Mouse (Mus musculus): ENCODE results near the gene Fam120a. TPM values are rescaled to one million over a fixed set of nuclear protein-coding genes. Genes with fewer than 3 reads are reported as not detected.
A peak's percentile ranks its signal among the peaks of the same experiment; 100 is the strongest.

The Fam120a gene
- polyA plus RNA-seq, 1 experiment: 73.5 TPM

DNA sequence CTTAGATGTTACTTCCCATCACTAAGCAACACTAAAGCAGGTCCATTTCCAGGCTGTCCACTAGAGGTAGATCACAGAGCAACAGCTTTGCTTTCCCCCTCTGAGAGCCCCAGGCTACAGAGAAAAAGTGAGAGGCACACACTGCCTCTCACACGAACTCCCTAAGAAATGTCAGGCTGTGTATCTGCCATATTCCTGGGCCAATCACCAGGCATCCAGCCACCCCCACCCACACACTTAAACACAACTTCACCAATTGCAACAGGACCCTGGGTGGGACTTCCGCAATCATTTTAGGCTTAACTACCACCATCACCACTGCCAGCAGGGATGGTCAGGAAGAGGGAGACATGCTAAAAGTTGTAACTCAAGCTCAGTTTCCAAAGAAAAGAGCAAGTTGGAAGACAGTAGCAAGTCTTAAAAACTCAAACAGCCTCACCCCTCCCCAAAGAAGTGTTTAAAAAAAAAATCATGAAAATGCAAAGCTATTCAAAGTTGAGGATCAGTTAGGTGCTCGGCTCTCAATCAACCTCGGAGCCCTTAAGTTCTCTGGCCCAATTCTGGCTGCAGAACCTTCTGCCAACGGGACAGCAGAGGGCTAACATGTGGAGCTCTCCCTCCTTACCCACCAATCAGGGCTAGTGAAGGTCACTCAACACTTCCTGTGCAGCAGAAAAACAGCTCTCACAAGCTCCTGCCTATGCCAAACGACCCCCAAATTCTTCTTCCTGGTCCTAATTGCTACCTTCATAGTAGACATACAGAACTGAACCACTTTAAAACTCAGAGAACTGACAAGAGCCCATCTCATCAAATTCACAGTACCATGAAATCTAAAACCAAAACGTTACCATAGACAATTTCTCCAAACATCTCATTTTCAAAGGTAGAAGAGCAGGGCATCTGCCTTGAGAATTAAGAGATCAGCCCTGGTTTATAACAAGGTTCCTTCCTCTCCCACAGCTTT, 2.0 kb downstream of the Fam120a start:
- Histone ChIP-seq H3K4me3 (ENCODE audit: insufficient read depth, poor library complexity, severe bottlenecking) (peak overlapping the region; percentile 87), H3K27me3 (ENCODE audit: control insufficient read depth, insufficient read depth, insufficient read length) (no peaks in the 10 kb centered on the region), H3K36me3 (ENCODE audit: control insufficient read depth, insufficient read depth) (peaks cover 5% of the 10 kb centered on the region), H3K79me3 (ENCODE audit: low read depth) (peaks cover 67% of the 10 kb centered on the region), H3K79me2 (ENCODE audit: control insufficient read depth, insufficient read depth) (peaks cover 79% of the 10 kb centered on the region), H3ac (ENCODE audit: control insufficient read depth, insufficient read length, low read depth) (peak overlapping the region; percentile 35)
- TF ChIP-seq FOSL1 (IDR thresholded peaks at IDR 0.05; ENCODE audit: insufficient read depth, low read length, poor library complexity, severe bottlenecking): no peak
- no peak for TF ChIP-seq MYOG (IDR thresholded peaks at IDR 0.05; ENCODE audit: control insufficient read depth, extremely low read depth, insufficient read length)
- TF ChIP-seq USF1 (IDR thresholded peaks at IDR 0.05; ENCODE audit: low read depth): no peak
- no peak for TF ChIP-seq MAX (IDR thresholded peaks at IDR 0.05)
- no peak for TF ChIP-seq CEBPB (IDR thresholded peaks at IDR 0.05; ENCODE audit: low read depth)
- TF ChIP-seq MYOD1 (IDR thresholded peaks at IDR 0.05; ENCODE audit: control insufficient read depth, insufficient read length, low read depth): no peak
- no peak for TF ChIP-seq CTCF (IDR thresholded peaks at IDR 0.05; ENCODE audit: control insufficient read depth, insufficient read depth, insufficient read length)

DNA sequence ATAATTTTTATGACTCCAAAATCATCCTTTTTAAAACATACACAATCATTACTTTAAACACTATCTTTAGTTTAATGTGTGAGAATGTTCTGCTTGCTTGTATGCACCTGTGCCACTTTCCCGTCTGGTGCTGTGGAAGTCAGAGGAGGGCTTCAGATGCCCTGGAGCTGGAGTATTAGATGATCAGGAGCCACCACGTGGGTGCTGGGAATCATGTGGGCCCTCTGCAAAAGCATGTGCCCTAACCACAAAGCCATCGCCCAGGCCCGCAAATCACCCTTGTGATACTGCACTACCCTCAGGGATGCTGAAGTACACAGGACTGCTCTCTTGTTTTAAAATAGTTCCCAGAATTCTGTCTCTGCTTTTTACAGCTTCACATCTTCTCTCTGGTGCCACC, 3.0 kb downstream of the Fam120a start:
- peak overlapping the region; percentile 12 for H3K4me3 ChIP-seq (ENCODE audit: insufficient read depth, poor library complexity, severe bottlenecking)

DNA sequence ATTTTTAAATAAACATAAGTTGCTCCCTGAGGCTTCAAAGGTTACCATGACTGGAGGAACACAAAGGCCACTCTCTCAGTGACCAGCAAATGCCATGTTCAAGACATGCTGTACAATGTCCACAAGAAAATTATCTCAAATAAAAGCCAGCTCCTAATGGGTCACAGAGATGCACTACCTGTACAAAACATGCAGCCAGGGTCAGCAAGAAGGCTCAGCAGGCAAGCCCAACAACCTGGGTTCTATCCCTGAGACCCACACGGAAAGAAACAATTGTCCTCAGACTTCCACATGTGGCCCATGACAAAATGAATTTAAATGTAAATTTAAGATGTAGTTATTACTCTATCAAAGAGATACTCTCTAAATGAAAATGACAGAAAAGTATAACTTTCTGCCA, 4.7 kb downstream of the Fam120a start:
- no peak overlapping the region for H3K4me3 ChIP-seq (ENCODE audit: insufficient read depth, poor library complexity, severe bottlenecking)
- H3K27me3 ChIP-seq (ENCODE audit: control insufficient read depth, insufficient read depth, insufficient read length): no peaks in the 10 kb centered on the region
- peaks cover 7% of the 10 kb centered on the region for H3K36me3 ChIP-seq (ENCODE audit: control insufficient read depth, insufficient read depth)
- no peak overlapping the region for H3ac ChIP-seq (ENCODE audit: control insufficient read depth, insufficient read length, low read depth)
- no peak for TF ChIP-seq USF1 (IDR thresholded peaks at IDR 0.05; ENCODE audit: low read depth)
- TF ChIP-seq CTCF (IDR thresholded peaks at IDR 0.05; ENCODE audit: control insufficient read depth, insufficient read depth, insufficient read length): no peak
- no peak for TF ChIP-seq MAX (IDR thresholded peaks at IDR 0.05)
- no peak for TF ChIP-seq FOSL1 (IDR thresholded peaks at IDR 0.05; ENCODE audit: insufficient read depth, low read length, poor library complexity, severe bottlenecking)
- no peak for TF ChIP-seq MYOD1 (IDR thresholded peaks at IDR 0.05; ENCODE audit: control insufficient read depth, insufficient read length, low read depth)
- no peak for TF ChIP-seq MYOG (IDR thresholded peaks at IDR 0.05; ENCODE audit: control insufficient read depth, extremely low read depth, insufficient read length)
- no peak for TF ChIP-seq CEBPB (IDR thresholded peaks at IDR 0.05; ENCODE audit: low read depth)
- H3K79me3 ChIP-seq (ENCODE audit: low read depth): peaks cover 92% of the 10 kb centered on the region
- H3K79me2 ChIP-seq (ENCODE audit: control insufficient read depth, insufficient read depth): peaks cover 96% of the 10 kb centered on the region

More for the DNA sequence above, 3.0 kb downstream of the Fam120a start:
- Histone ChIP-seq H3K36me3 (ENCODE audit: control insufficient read depth, insufficient read depth) (peaks cover 1% of the 10 kb centered on the region), H3ac (ENCODE audit: control insufficient read depth, insufficient read length, low read depth) (no peak overlapping the region), H3K27me3 (ENCODE audit: control insufficient read depth, insufficient read depth, insufficient read length) (no peaks in the 10 kb centered on the region), H3K79me2 (ENCODE audit: control insufficient read depth, insufficient read depth) (peaks cover 89% of the 10 kb centered on the region), H3K79me3 (ENCODE audit: low read depth) (peaks cover 76% of the 10 kb centered on the region)
- TF ChIP-seq MAX (IDR thresholded peaks at IDR 0.05) (no peak), USF1 (IDR thresholded peaks at IDR 0.05; ENCODE audit: low read depth) (peak; percentile 14), MYOG (IDR thresholded peaks at IDR 0.05; ENCODE audit: control insufficient read depth, extremely low read depth, insufficient read length) (no peak)

DNA sequence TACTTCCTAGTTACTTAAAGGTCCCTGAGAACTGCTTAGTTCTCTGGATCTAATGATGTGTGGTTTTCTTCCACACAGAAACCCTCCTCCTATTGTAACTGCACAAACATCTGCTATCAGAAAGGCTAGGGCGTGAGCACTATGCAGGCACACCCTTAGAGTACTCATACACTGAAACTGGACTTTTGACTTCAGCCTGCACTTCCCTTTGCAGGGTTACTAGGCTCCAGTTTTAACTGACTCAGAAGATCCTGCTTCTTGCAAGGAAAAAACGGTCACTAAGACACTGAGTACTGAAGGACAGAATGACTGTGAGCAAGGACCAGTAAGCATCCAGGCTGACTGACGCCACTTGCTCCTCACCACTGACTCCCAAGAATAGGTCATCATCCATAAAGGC, 5.3 kb downstream of the Fam120a start:
- Histone ChIP-seq H3K4me3 (ENCODE audit: insufficient read depth, poor library complexity, severe bottlenecking) (no peak overlapping the region), H3K79me3 (ENCODE audit: low read depth) (peaks cover 98% of the 10 kb centered on the region), H3K27me3 (ENCODE audit: control insufficient read depth, insufficient read depth, insufficient read length) (no peaks in the 10 kb centered on the region), H3ac (ENCODE audit: control insufficient read depth, insufficient read length, low read depth) (no peak overlapping the region), H3K36me3 (ENCODE audit: control insufficient read depth, insufficient read depth) (peaks cover 7% of the 10 kb centered on the region), H3K79me2 (ENCODE audit: control insufficient read depth, insufficient read depth) (peaks cover 100% of the 10 kb centered on the region)
- no peak for TF ChIP-seq CEBPB (IDR thresholded peaks at IDR 0.05; ENCODE audit: low read depth)

DNA sequence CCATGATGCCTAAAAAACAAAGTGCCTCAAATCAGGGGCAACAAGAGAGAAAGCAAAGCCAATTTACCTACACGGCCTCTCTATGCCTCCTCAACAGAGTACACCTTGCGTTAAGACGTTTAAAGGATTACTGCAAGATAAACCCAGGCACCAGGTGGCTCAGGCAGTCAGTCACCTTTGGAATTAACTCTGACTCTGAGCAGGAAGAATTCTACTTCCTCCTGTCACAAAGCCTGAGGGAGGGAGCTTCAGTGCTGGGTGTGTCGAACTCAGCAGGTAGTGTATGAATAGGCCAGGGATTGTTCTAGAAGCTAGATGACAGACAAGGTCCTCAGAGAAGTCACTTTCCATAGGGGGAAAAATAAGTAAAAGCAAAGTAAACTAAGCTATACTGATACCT, 9.2 kb downstream of the Fam120a start:
- no peak for TF ChIP-seq MAX (IDR thresholded peaks at IDR 0.05)
- no peak for TF ChIP-seq MYOD1 (IDR thresholded peaks at IDR 0.05; ENCODE audit: control insufficient read depth, insufficient read length, low read depth)
- TF ChIP-seq CTCF (IDR thresholded peaks at IDR 0.05; ENCODE audit: control insufficient read depth, insufficient read depth, insufficient read length): no peak
- TF ChIP-seq FOSL1 (IDR thresholded peaks at IDR 0.05; ENCODE audit: insufficient read depth, low read length, poor library complexity, severe bottlenecking): no peak
- TF ChIP-seq CEBPB (IDR thresholded peaks at IDR 0.05; ENCODE audit: low read depth): no peak
- TF ChIP-seq MYOG (IDR thresholded peaks at IDR 0.05; ENCODE audit: control insufficient read depth, extremely low read depth, insufficient read length): no peak
- no peak for TF ChIP-seq USF1 (IDR thresholded peaks at IDR 0.05; ENCODE audit: low read depth)

DNA sequence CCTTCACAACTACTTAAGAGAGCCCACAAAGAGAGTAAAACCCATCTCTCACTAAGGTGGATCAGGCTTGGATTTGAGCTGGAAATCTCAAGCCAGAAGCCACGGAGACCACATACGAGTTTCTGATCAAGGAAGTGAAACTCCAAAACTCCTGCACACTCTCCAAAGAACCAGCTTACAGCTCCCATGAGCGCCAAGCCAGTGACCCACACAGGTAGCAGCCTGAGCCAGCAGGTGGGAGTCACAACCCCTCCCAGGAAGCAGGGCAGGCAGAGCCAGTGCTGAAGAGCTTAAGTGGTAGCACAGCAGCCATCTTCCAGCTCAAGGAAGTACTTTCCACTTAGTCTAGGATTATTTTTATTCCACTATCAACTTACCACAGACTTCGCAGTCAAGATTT, 13.0 kb downstream of the Fam120a start:
- Histone ChIP-seq H3K36me3 (ENCODE audit: control insufficient read depth, insufficient read depth) (peaks cover 5% of the 10 kb centered on the region), H3K79me3 (ENCODE audit: low read depth) (peaks cover 98% of the 10 kb centered on the region), H3K27me3 (ENCODE audit: control insufficient read depth, insufficient read depth, insufficient read length) (no peaks in the 10 kb centered on the region), H3K79me2 (ENCODE audit: control insufficient read depth, insufficient read depth) (peaks cover 100% of the 10 kb centered on the region), H3ac (ENCODE audit: control insufficient read depth, insufficient read length, low read depth) (no peak overlapping the region), H3K4me3 (ENCODE audit: insufficient read depth, poor library complexity, severe bottlenecking) (no peak overlapping the region)
- no peak for TF ChIP-seq MYOG (IDR thresholded peaks at IDR 0.05; ENCODE audit: control insufficient read depth, extremely low read depth, insufficient read length)
- no peak for TF ChIP-seq FOSL1 (IDR thresholded peaks at IDR 0.05; ENCODE audit: insufficient read depth, low read length, poor library complexity, severe bottlenecking)
- TF ChIP-seq MYOD1 (IDR thresholded peaks at IDR 0.05; ENCODE audit: control insufficient read depth, insufficient read length, low read depth): no peak
- no peak for TF ChIP-seq CTCF (IDR thresholded peaks at IDR 0.05; ENCODE audit: control insufficient read depth, insufficient read depth, insufficient read length)
- no peak for TF ChIP-seq MAX (IDR thresholded peaks at IDR 0.05)
- TF ChIP-seq CEBPB (IDR thresholded peaks at IDR 0.05; ENCODE audit: low read depth): no peak
- no peak for TF ChIP-seq USF1 (IDR thresholded peaks at IDR 0.05; ENCODE audit: low read depth)

More for the DNA sequence above, 9.2 kb downstream of the Fam120a start:
- Histone ChIP-seq H3K4me3 (ENCODE audit: insufficient read depth, poor library complexity, severe bottlenecking) (no peak overlapping the region), H3K79me3 (ENCODE audit: low read depth) (peaks cover 98% of the 10 kb centered on the region), H3K27me3 (ENCODE audit: control insufficient read depth, insufficient read depth, insufficient read length) (no peaks in the 10 kb centered on the region), H3K79me2 (ENCODE audit: control insufficient read depth, insufficient read depth) (peaks cover 100% of the 10 kb centered on the region), H3K36me3 (ENCODE audit: control insufficient read depth, insufficient read depth) (peaks cover 7% of the 10 kb centered on the region), H3ac (ENCODE audit: control insufficient read depth, insufficient read length, low read depth) (no peak overlapping the region)

Measured in C2C12 (cell line).